Mouse (Mus musculus) adrenal gland, adult 18-20 months (tissue): Measurements from ENCODE around the gene Lrrc4c. TPM values are rescaled to one million over a fixed set of nuclear protein-coding genes. Genes with fewer than 3 reads are reported as not detected.

Experiments
- DNase-seq, 2 experiments: peaks; one replicate each; pipeline ENCODE4 v3.0.0; 2021 to 2022; ENCODE audit warnings: low spot score in 2 of 2
- total RNA-seq, 2 experiments: library from RNA; stranded (reverse); gene quantifications; 1 replicate in 1 of 2; 2 replicates in 1 of 2; pipeline ENCODE4 v1.2.3; 2021

Lrrc4c gene
- total RNA-seq, 2 experiments from 2014 or later, result 3.5 to 4.4 TPM

DNA sequence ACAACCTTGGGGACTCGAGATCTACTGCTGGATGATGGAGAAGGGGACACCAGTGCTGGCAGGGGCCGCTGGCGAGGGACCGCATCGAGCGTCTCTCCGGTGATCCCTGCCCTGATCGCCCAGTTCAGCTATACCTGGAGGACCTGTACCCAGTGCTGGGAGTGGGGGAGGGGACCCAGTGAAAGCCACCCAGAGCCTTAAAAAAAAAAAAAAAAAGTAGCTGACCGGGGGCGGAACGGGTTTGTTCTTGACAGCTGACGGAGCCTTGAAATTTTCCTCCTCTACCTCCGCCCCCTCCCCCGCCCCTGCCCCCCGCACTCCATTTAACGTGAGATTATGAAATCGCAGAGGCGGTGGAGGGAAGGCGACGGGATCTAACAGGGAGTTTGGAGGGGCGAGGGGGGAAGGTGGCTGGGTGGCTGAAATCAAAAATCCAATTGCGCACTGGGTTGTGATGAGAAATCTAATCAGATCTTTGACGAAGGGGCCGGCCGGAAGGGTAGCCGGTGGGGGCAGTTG lies 1149.1 kb downstream of the Lrrc4c start:
- peak in 1 of 2 experiments; percentile 19 for DNase-seq

- DNase-seq, result no peak
Observed at GRCm38 (mm10) chr2:97467664-97468063, 1149.7 kb downstream of the Lrrc4c start.

- DNase-seq, result no peak
Observed at GRCm38 (mm10) chr2:97468372-97468771, 1150.4 kb downstream of the Lrrc4c start.

- no peak for DNase-seq
Observed at GRCm38 (mm10) chr2:97469396-97469795, 1151.4 kb downstream of the Lrrc4c start.

GRCm38 (mm10) chr2:97478175-97478924 lies 1160.4 kb downstream of the Lrrc4c start:
- DNase-seq, result no peak

GRCm38 (mm10) chr2:97478925-97479298 lies 1160.9 kb downstream of the Lrrc4c start:
- peak in 1 of 2 experiments; percentile 18 for DNase-seq

GRCm38 (mm10) chr2:97484990-97485389 lies 1167.0 kb downstream of the Lrrc4c start:
- no peak for DNase-seq

- no peak for DNase-seq
Observed at GRCm38 (mm10) chr2:97485609-97486008, 1167.6 kb downstream of the Lrrc4c start.

- no peak for DNase-seq
Observed at GRCm38 (mm10) chr2:97487567-97487966, 1169.6 kb downstream of the Lrrc4c start.

DNA sequence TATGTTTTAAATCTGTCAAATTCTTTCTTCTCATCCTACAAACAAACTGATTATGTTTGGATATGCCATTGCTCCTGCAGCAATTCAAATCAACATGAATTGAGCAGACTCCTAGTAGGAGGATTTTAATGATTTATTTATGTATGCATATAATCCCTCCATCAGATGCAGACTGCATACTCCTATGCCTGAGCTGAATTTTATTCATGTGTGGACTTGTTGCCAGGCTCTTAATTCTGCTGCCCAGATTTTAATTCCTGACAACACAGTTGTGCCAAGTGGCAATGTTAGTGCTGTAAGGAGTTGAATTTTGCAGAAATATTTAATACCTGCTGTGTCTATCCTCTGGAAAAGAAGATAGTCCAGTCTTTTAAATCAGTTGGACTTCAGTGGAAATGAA lies 1179.1 kb downstream of the Lrrc4c start:
- DNase-seq, result no peak

- DNase-seq, result no peak
Observed at GRCm38 (mm10) chr2:97502501-97502900, 1184.5 kb downstream of the Lrrc4c start.

GRCm38 (mm10) chr2:97504902-97505301 lies 1186.9 kb downstream of the Lrrc4c start:
- DNase-seq, result no peak

DNA sequence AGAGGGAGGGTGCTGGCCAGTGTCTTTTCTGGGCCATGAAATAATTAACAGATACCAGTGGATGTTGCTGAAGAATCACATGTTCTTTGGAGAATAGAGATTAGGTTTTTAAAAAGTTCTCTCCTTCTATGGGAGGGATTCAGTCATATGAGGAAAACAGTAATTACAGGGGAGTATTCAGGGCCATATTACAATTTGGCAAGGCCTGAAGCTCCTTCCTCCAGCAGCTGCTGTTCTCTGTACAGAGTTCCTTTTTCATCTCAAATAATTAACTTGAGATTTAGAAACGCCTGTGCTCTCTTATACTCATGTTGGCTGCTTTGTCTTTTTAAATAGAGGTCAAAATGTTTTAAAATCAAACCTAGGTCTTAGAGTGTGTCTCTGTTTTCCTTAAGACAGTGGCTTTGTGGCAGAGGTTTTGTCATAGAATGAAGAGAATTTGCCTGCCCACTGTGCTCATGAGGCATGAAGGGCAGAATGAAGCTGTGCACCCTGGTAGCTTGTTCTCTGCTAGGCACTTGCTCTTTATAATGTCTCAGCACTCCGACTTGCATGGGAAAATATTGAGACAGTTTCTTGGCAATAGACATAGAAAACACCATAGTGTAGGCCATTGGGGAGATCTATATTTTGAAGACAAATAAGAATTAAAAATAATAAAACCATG lies 1206.4 kb downstream of the Lrrc4c start:
- DNase-seq, result no peak

- no peak for DNase-seq
Observed at GRCm38 (mm10) chr2:97525107-97525506, 1207.1 kb downstream of the Lrrc4c start.

- no peak for DNase-seq
Observed at GRCm38 (mm10) chr2:97530622-97531021, 1212.7 kb downstream of the Lrrc4c start.

GRCm38 (mm10) chr2:97543691-97544672 lies 1226.0 kb downstream of the Lrrc4c start:
- DNase-seq, result no peak

DNA sequence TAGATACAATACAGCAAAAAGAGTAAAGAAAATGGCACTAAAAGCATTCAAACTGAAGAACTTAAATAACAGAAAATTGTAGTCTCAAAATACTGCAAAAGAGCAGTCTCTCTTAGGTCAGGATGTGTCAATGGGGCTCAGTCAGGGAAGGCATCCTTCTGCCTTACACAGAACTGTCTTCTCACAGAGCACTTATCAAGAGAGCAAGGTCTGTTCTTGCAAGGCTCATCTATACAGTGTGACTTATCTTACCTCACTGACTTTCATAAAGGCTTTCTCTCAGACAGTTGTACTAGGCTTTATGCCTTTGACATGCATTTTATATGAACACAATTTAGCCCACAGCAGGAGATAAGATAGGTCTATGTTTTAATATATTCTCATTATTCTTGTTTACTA lies 1226.7 kb downstream of the Lrrc4c start:
- no peak for DNase-seq

GRCm38 (mm10) chr2:97545946-97546345 lies 1228.0 kb downstream of the Lrrc4c start:
- DNase-seq, result no peak

GRCm38 (mm10) chr2:97564509-97564908 lies 1246.5 kb downstream of the Lrrc4c start:
- DNase-seq, result no peak

DNA sequence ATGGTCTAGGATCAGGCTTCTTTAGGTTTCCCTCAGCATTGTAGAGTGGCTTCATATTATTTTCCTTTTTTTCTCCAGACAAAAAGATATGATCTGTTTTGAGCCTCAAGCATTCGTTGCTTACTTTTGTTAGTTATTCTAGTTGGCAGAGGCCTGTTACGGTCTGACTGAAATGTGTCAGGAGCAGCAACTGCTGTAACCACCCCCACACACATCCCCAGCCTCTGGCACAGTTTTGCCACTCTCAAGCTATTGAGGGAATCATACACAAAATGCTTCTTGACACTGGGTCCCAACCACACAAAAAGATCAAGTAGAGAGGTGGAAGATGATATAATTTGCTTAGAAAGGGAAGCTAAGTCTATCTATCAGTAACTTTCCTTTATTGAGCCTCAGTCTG lies 1251.0 kb downstream of the Lrrc4c start:
- no peak for DNase-seq

DNA sequence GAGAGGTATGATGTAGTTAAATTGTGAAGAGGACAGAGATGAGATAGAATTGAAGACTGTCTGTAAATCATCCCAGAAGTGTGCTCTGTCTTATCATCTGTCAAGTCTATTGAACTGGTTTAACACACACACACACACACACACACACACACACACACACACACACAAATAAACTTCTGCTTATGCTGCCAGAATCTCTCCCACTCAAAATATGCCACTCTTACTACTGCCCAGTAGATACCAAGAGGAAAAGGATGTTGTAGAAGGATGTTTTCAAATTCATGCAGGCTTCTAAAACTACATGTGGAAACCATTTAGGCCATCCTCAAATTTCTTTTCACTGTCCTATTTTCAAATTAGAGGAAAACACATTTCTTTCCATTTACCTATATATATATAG lies 1257.0 kb downstream of the Lrrc4c start:
- no peak for DNase-seq
